Mouse (Mus musculus): ENCODE measurements around the gene Crtac1.

The Crtac1 gene

GRCm38 (mm10) chr19:42415042-42415441 is 16.5 kb downstream of the Crtac1 start:
- no peak for DNase-seq (ENCODE audit: low spot score)

GRCm38 (mm10) chr19:42409856-42410255 is 21.7 kb downstream of the Crtac1 start:
- DNase-seq (ENCODE audit: low spot score): no peak

GRCm38 (mm10) chr19:42409226-42409625 is 22.4 kb downstream of the Crtac1 start:
- no peak for DNase-seq (ENCODE audit: low spot score)

- no peak for DNase-seq (ENCODE audit: low spot score)
These were observed 27.2 kb downstream of the Crtac1 start for GRCm38 (mm10) chr19:42404364-42404763.

- DNase-seq (ENCODE audit: low spot score): no peak
These were observed 31.6 kb downstream of the Crtac1 start for GRCm38 (mm10) chr19:42399974-42400373.

- DNase-seq (ENCODE audit: low spot score): peak; percentile 28
These were observed 34.3 kb downstream of the Crtac1 start for GRCm38 (mm10) chr19:42397281-42397680.

GRCm38 (mm10) chr19:42394848-42395534 is 36.6 kb downstream of the Crtac1 start:
- DNase-seq (ENCODE audit: low spot score): no peak

- no peak for DNase-seq (ENCODE audit: low spot score)
These were observed 37.7 kb downstream of the Crtac1 start for GRCm38 (mm10) chr19:42393920-42394319.

- DNase-seq (ENCODE audit: low spot score): no peak
These were observed 39.5 kb downstream of the Crtac1 start for GRCm38 (mm10) chr19:42392094-42392493.

- DNase-seq (ENCODE audit: low spot score): no peak
These were observed 42.0 kb downstream of the Crtac1 start for GRCm38 (mm10) chr19:42389574-42389973.

- DNase-seq (ENCODE audit: low spot score): no peak
These were observed 46.5 kb downstream of the Crtac1 start for GRCm38 (mm10) chr19:42384981-42385598.

GRCm38 (mm10) chr19:42380981-42381373 is 50.6 kb downstream of the Crtac1 start:
- no peak for DNase-seq (ENCODE audit: low spot score)

- DNase-seq (ENCODE audit: low spot score): no peak
These were observed 51.1 kb downstream of the Crtac1 start for GRCm38 (mm10) chr19:42380321-42380980.

- no peak for DNase-seq (ENCODE audit: low spot score)
These were observed 51.8 kb downstream of the Crtac1 start for GRCm38 (mm10) chr19:42379798-42380197.

- DNase-seq (ENCODE audit: low spot score): no peak
These were observed 54.4 kb downstream of the Crtac1 start for GRCm38 (mm10) chr19:42377206-42377605.

- no peak for DNase-seq (ENCODE audit: low spot score)
These were observed 68.0 kb downstream of the Crtac1 start for GRCm38 (mm10) chr19:42363551-42363950.

- DNase-seq (ENCODE audit: low spot score): no peak
These were observed 73.2 kb downstream of the Crtac1 start for GRCm38 (mm10) chr19:42358406-42358805.

- DNase-seq (ENCODE audit: low spot score): no peak
These were observed 74.7 kb downstream of the Crtac1 start for GRCm38 (mm10) chr19:42356854-42357253.

- DNase-seq (ENCODE audit: low spot score): no peak
These were observed 76.1 kb downstream of the Crtac1 start for GRCm38 (mm10) chr19:42355476-42355875.

GRCm38 (mm10) chr19:42341183-42341582 is 90.4 kb downstream of the Crtac1 start:
- no peak for DNase-seq (ENCODE audit: low spot score)

- no peak for DNase-seq (ENCODE audit: low spot score)
These were observed 99.4 kb downstream of the Crtac1 start for GRCm38 (mm10) chr19:42332081-42332736.

- no peak for DNase-seq (ENCODE audit: low spot score)
These were observed 100.1 kb downstream of the Crtac1 start for GRCm38 (mm10) chr19:42331446-42331845.

- DNase-seq (ENCODE audit: low spot score): no peak
These were observed 103.4 kb downstream of the Crtac1 start for GRCm38 (mm10) chr19:42328160-42328559.
